Mouse (Mus musculus) heart, postnatal 0 days (tissue): ENCODE results near the gene Klf13. TPM values are rescaled to one million over a fixed set of nuclear protein-coding genes. Genes with fewer than 3 reads are reported as not detected.

ENCODE experiments used
- ATAC-seq: fragments of 200-750 bp; cut with Nextera tagmentation; 2 replicates; pipeline ENCODE4 v1.8.0; 2017; ENCODE audit warnings: low read depth, moderate number of reproducible peaks, moderate library complexity; ENCODE audit not compliant: insufficient read depth
- DNase-seq: peaks from one replicate; pipeline ENCODE4 v3.0.0-alpha.2; 2016; ENCODE audit warnings: low spot score
- H3K27ac ChIP-seq: fragments of 300-500 bp; sonication (generic); 2 replicates; pipeline ENCODE4 v1.5.1; 2014; ENCODE audit warnings: low read depth, mild to moderate bottlenecking
- H3K27me3 ChIP-seq: fragments of 300-500 bp; sonication (generic); 2 replicates; pipeline ENCODE4 v1.6.1; 2014; ENCODE audit warnings: low read length, mixed read lengths; ENCODE audit not compliant: control insufficient read depth, insufficient read depth
- H3K36me3 ChIP-seq: fragments of 300-500 bp; sonication (generic); replicated peaks from 2 replicates; pipeline ENCODE4 v1.6.1; 2014; ENCODE audit warnings: low read length, mixed read lengths; ENCODE audit not compliant: control insufficient read depth, insufficient read depth
- H3K4me1 ChIP-seq: fragments of 300-500 bp; sonication (generic); 2 replicates; pipeline ENCODE4 v1.6.1; 2014; ENCODE audit warnings: antibody characterized with exemption; ENCODE audit not compliant: control insufficient read depth, insufficient read depth
- H3K4me2 ChIP-seq: fragments of 300-500 bp; sonication (generic); 2 replicates; pipeline ENCODE4 v1.6.1; 2014; ENCODE audit warnings: low read depth, mild to moderate bottlenecking, low read length, moderate library complexity
- H3K4me3 ChIP-seq: fragments of 300-500 bp; sonication (generic); 2 replicates; pipeline ENCODE4 v1.5.1; 2014; ENCODE audit warnings: low read depth, low read length
- H3K9ac ChIP-seq: fragments of 300-500 bp; sonication (generic); replicated peaks from 2 replicates; pipeline ENCODE4 v1.6.1; 2014; ENCODE audit warnings: low read depth, low read length, mixed read lengths
- H3K9me3 ChIP-seq: fragments of 300-500 bp; sonication (generic); replicated peaks from 2 replicates; pipeline ENCODE4 v1.6.1; 2016; ENCODE audit warnings: low read length; ENCODE audit not compliant: control insufficient read depth
- CTCF ChIP-seq: IDR thresholded peaks from 2 replicates; pipeline ENCODE4 v1.5.1; 2016; ENCODE audit warnings: antibody characterized with exemption, control low read depth, low read depth
- EP300 ChIP-seq: IDR thresholded peaks from 2 replicates; pipeline ENCODE4 v1.6.1; 2016; ENCODE audit warnings: antibody characterized with exemption, low read depth
- WGBS: fragments of 180-500 bp; shearing (Covaris S2); extraction: QIAGEN DNeasy Blood & Tissue Kit; methylation state at CpG from one replicate; pipeline ENCODE4 v1.1.7; 2014; 5-methylcytosine and 5-hydroxymethylcytosine counted together
- polyA plus RNA-seq: library from polyadenylated mRNA; unstranded; fragments of >200 nt; fragmentation: Nextera tagmentation; extraction: Ambion mirVana; gene quantifications from 2 replicates; pipeline ENCODE4 v1.2.1, GENCODE M21; 2015
- total RNA-seq: library from RNA; depleted of rRNA; stranded (reverse); fragments of >200 nt; gene quantifications from 2 replicates; pipeline ENCODE4 v1.2.3, GENCODE M21; 2014; ENCODE audit warnings: low replicate concordance

The Klf13 gene
- total and polyA plus RNA-seq, 2 experiments from 2014 or later = 26.5 to 47.4 TPM

GRCm38 (mm10) chr7:63896968-63897468 is 41.7 kb downstream of the Klf13 start:
- peak overlapping the region; percentile 27 for H3K4me3 ChIP-seq
- H3K27me3 ChIP-seq = no peaks in the 10 kb centered on the region
- DNase-seq (peak; percentile 98), ATAC-seq (peak; percentile 97)
- H3K9ac ChIP-seq = peak overlapping the region; percentile 66
- H3K9me3 ChIP-seq = no peaks in the 10 kb centered on the region
- H3K4me1 ChIP-seq = peaks cover 45% of the 10 kb centered on the region
- peak; percentile 69 for TF ChIP-seq CTCF
- TF ChIP-seq EP300 = peak; percentile 100
- H3K4me2 ChIP-seq = peak overlapping the region; percentile 63
- H3K36me3 ChIP-seq = no peaks in the 10 kb centered on the region
- peak overlapping the region; percentile 99 for H3K27ac ChIP-seq
- under 1% methylated on average over 22 of the region's 22 CpGs for WGBS

GRCm38 (mm10) chr7:63896276-63896967 is 42.3 kb downstream of the Klf13 start:
- 0 out of 2 replicates have a peak, but pooled peaks cover 2% of the 10 kb centered on the region for H3K36me3 ChIP-seq
- no peaks in the 10 kb centered on the region for H3K9me3 ChIP-seq
- ATAC-seq (peak; percentile 8; the same call in 1 of the 2 replicates), DNase-seq (no peak)
- no peaks in the 10 kb centered on the region for H3K27me3 ChIP-seq
- WGBS = 20% methylated on average over 16 of the region's 17 CpGs
- TF ChIP-seq EP300 = no peak
- TF ChIP-seq CTCF = no peak
- peaks cover 40% of the 10 kb centered on the region for H3K4me1 ChIP-seq
- H3K9ac ChIP-seq = peak overlapping the region; percentile 34
- peak overlapping the region; percentile 99 for H3K27ac ChIP-seq
- peak overlapping the region; percentile 27 for H3K4me3 ChIP-seq
- H3K4me2 ChIP-seq = peak overlapping the region; percentile 63

GRCm38 (mm10) chr7:63895223-63895622 is 43.5 kb downstream of the Klf13 start:
- Histone ChIP-seq H3K36me3 (peaks cover 14% of the 10 kb centered on the region), H3K27ac (peak overlapping the region; percentile 99), H3K27me3 (no peaks in the 10 kb centered on the region), H3K9ac (no peak overlapping the region), H3K4me1 (peaks cover 35% of the 10 kb centered on the region), H3K9me3 (no peaks in the 10 kb centered on the region), H3K4me2 (no peak overlapping the region), H3K4me3 (no peak overlapping the region)
- TF ChIP-seq EP300 (no peak), CTCF (no peak)
- no peak for DNase-seq
- no peak for ATAC-seq
- 75% methylated on average over 3 of the region's 3 CpGs for WGBS

GRCm38 (mm10) chr7:63894662-63895061 is 44.1 kb downstream of the Klf13 start:
- no peak for ATAC-seq
- no peak overlapping the region for H3K4me3 ChIP-seq
- H3K9ac ChIP-seq = no peak overlapping the region
- DNase-seq = no peak
- H3K9me3 ChIP-seq = no peaks in the 10 kb centered on the region
- WGBS = 45% methylated on average over 4 of the region's 4 CpGs
- peaks cover 35% of the 10 kb centered on the region for H3K4me1 ChIP-seq
- peak overlapping the region; percentile 99; the same call in 1 of the 2 replicates for H3K27ac ChIP-seq
- H3K36me3 ChIP-seq = peaks cover 20% of the 10 kb centered on the region
- TF ChIP-seq CTCF (no peak), EP300 (no peak)
- H3K27me3 ChIP-seq = no peaks in the 10 kb centered on the region
- no peak overlapping the region for H3K4me2 ChIP-seq

GRCm38 (mm10) chr7:63893729-63894128 is 45.0 kb downstream of the Klf13 start:
- DNase-seq (no peak), ATAC-seq (no peak)
- Histone ChIP-seq H3K9ac (no peak overlapping the region), H3K27me3 (no peaks in the 10 kb centered on the region), H3K4me1 (peaks cover 45% of the 10 kb centered on the region), H3K9me3 (no peaks in the 10 kb centered on the region), H3K27ac (peak overlapping the region; percentile 69), H3K36me3 (peaks cover 22% of the 10 kb centered on the region), H3K4me2 (no peak overlapping the region), H3K4me3 (no peak overlapping the region)
- no peak for TF ChIP-seq CTCF
- no peak for TF ChIP-seq EP300
- 36% methylated on average over 4 of the region's 4 CpGs for WGBS

- peaks cover 44% of the 10 kb centered on the region for H3K4me1 ChIP-seq
- H3K4me2 ChIP-seq = no peak overlapping the region
- no peaks in the 10 kb centered on the region for H3K9me3 ChIP-seq
- H3K27me3 ChIP-seq = no peaks in the 10 kb centered on the region
- TF ChIP-seq EP300 (no peak), CTCF (no peak)
- WGBS = 94% methylated on average over 5 of the region's 5 CpGs
- H3K9ac ChIP-seq = no peak overlapping the region
- H3K4me3 ChIP-seq = no peak overlapping the region
- H3K36me3 ChIP-seq = peaks cover 22% of the 10 kb centered on the region
- peak overlapping the region; percentile 69 for H3K27ac ChIP-seq
- DNase-seq = no peak
- ATAC-seq = no peak
Observed at GRCm38 (mm10) chr7:63893201-63893600, 45.5 kb downstream of the Klf13 start.
